Mouse (Mus musculus): ENCODE data around the gene Pgam5. TPM values are rescaled to one million over a fixed set of nuclear protein-coding genes. Genes with fewer than 3 reads are reported as not detected.

The Pgam5 gene
- 83.6 and 86.2 TPM in 2 replicates for polyA plus RNA-seq (2014; fragmentation: Nextera tagmentation; extraction: Ambion mirVana)

- Histone ChIP-seq H3K4me2 (ENCODE audit: low read depth, low read length) (peak within 1 kb of the TSS; percentile 54), H3K4me3 (ENCODE audit: low read depth, low read length) (peak within 1 kb of the TSS; percentile 95), H3K4me1 (ENCODE audit: control insufficient read depth, insufficient read depth, low read length) (no peaks in the 10 kb centered on the region), H3K9ac (replicated peaks; ENCODE audit: low read length) (peak within 1 kb of the TSS; percentile 90), H3K27ac (replicated peaks; ENCODE audit: low read depth, low read length) (peak within 1 kb of the TSS; percentile 35; the same call in 1 of the 2 replicates), H3K36me3 (replicated peaks; ENCODE audit: control insufficient read depth, insufficient read depth, low read depth, low read length) (peaks cover 6% of the 10 kb centered on the region), H3K27me3 (ENCODE audit: control insufficient read depth, insufficient read depth, low read length) (no peaks in the 10 kb centered on the region), H3K9me3 (replicated peaks; ENCODE audit: control insufficient read depth, low read length) (no peaks in the 10 kb centered on the region)
- ATAC-seq (replicated peaks; ENCODE audit: insufficient number of reproducible peaks, low FRiP score, low TSS enrichment, low read depth) (peak; percentile 85), DNase-seq (ENCODE audit: low spot score) (peak; percentile 93)
- under 1% methylated on average over 65 of the region's 66 CpGs for WGBS
Observed at GRCm38 (mm10) chr5:110269141-110270101, at the start of gene Pgam5. Gene Pgam5 (minus strand): TSS chr5:110269913.

- no peaks in the 10 kb centered on the region for H3K27me3 ChIP-seq (ENCODE audit: control insufficient read depth, insufficient read depth, low read length)
- H3K9me3 ChIP-seq (replicated peaks; ENCODE audit: control insufficient read depth, low read length), result no peaks in the 10 kb centered on the region
- DNase-seq (ENCODE audit: low spot score) (no peak), ATAC-seq (replicated peaks; ENCODE audit: insufficient number of reproducible peaks, low FRiP score, low TSS enrichment, low read depth) (no peak)
- H3K4me3 ChIP-seq (ENCODE audit: low read depth, low read length), result no peak overlapping the region
- WGBS, result 87% methylated on average over 3 of the region's 3 CpGs
- H3K9ac ChIP-seq (replicated peaks; ENCODE audit: low read length), result no peak overlapping the region
- no peaks in the 10 kb centered on the region for H3K4me1 ChIP-seq (ENCODE audit: control insufficient read depth, insufficient read depth, low read length)
- H3K36me3 ChIP-seq (replicated peaks; ENCODE audit: control insufficient read depth, insufficient read depth, low read depth, low read length), result peaks cover 2% of the 10 kb centered on the region
- H3K27ac ChIP-seq (replicated peaks; ENCODE audit: low read depth, low read length), result no peak overlapping the region
- no peak overlapping the region for H3K4me2 ChIP-seq (ENCODE audit: low read depth, low read length)
Observed at GRCm38 (mm10) chr5:110313127-110313526, 43.4 kb upstream of the Pgam5 start.

GRCm38 (mm10) chr5:110308861-110309260 lies 39.1 kb upstream of the Pgam5 start:
- WGBS, result 94% methylated on average over 7 of the region's 7 CpGs
- no peaks in the 10 kb centered on the region for H3K9me3 ChIP-seq (replicated peaks; ENCODE audit: control insufficient read depth, low read length)
- ATAC-seq (replicated peaks; ENCODE audit: insufficient number of reproducible peaks, low FRiP score, low TSS enrichment, low read depth) (no peak), DNase-seq (ENCODE audit: low spot score) (no peak)
- H3K4me1 ChIP-seq (ENCODE audit: control insufficient read depth, insufficient read depth, low read length), result no peaks in the 10 kb centered on the region
- no peaks in the 10 kb centered on the region for H3K27me3 ChIP-seq (ENCODE audit: control insufficient read depth, insufficient read depth, low read length)
- H3K36me3 ChIP-seq (replicated peaks; ENCODE audit: control insufficient read depth, insufficient read depth, low read depth, low read length), result peaks cover 7% of the 10 kb centered on the region
- no peak overlapping the region for H3K4me2 ChIP-seq (ENCODE audit: low read depth, low read length)
- H3K27ac ChIP-seq (replicated peaks; ENCODE audit: low read depth, low read length), result no peak overlapping the region
- no peak overlapping the region for H3K9ac ChIP-seq (replicated peaks; ENCODE audit: low read length)
- H3K4me3 ChIP-seq (ENCODE audit: low read depth, low read length), result no peak overlapping the region

- DNase-seq (ENCODE audit: low spot score) (no peak), ATAC-seq (replicated peaks; ENCODE audit: insufficient number of reproducible peaks, low FRiP score, low TSS enrichment, low read depth) (no peak)
- H3K27ac ChIP-seq (replicated peaks; ENCODE audit: low read depth, low read length), result no peak overlapping the region
- no peak overlapping the region for H3K4me3 ChIP-seq (ENCODE audit: low read depth, low read length)
- H3K36me3 ChIP-seq (replicated peaks; ENCODE audit: control insufficient read depth, insufficient read depth, low read depth, low read length), result peaks cover 4% of the 10 kb centered on the region
- no peaks in the 10 kb centered on the region for H3K9me3 ChIP-seq (replicated peaks; ENCODE audit: control insufficient read depth, low read length)
- H3K27me3 ChIP-seq (ENCODE audit: control insufficient read depth, insufficient read depth, low read length), result no peaks in the 10 kb centered on the region
- H3K9ac ChIP-seq (replicated peaks; ENCODE audit: low read length), result no peak overlapping the region
- H3K4me1 ChIP-seq (ENCODE audit: control insufficient read depth, insufficient read depth, low read length), result no peaks in the 10 kb centered on the region
- 96% methylated on average over 2 of the region's 2 CpGs for WGBS
- no peak overlapping the region for H3K4me2 ChIP-seq (ENCODE audit: low read depth, low read length)
Observed at GRCm38 (mm10) chr5:110300591-110300990, 30.9 kb upstream of the Pgam5 start.

GRCm38 (mm10) chr5:110296637-110297036 lies 26.9 kb upstream of the Pgam5 start:
- H3K36me3 ChIP-seq (replicated peaks; ENCODE audit: control insufficient read depth, insufficient read depth, low read depth, low read length), result no peaks in the 10 kb centered on the region; the same call in none of the 2 replicates
- H3K4me3 ChIP-seq (ENCODE audit: low read depth, low read length), result no peak overlapping the region
- DNase-seq (ENCODE audit: low spot score) (no peak), ATAC-seq (replicated peaks; ENCODE audit: insufficient number of reproducible peaks, low FRiP score, low TSS enrichment, low read depth) (no peak)
- H3K9me3 ChIP-seq (replicated peaks; ENCODE audit: control insufficient read depth, low read length), result no peaks in the 10 kb centered on the region
- H3K27me3 ChIP-seq (ENCODE audit: control insufficient read depth, insufficient read depth, low read length), result no peaks in the 10 kb centered on the region
- no peaks in the 10 kb centered on the region for H3K4me1 ChIP-seq (ENCODE audit: control insufficient read depth, insufficient read depth, low read length)
- no peak overlapping the region for H3K9ac ChIP-seq (replicated peaks; ENCODE audit: low read length)
- no peak overlapping the region for H3K4me2 ChIP-seq (ENCODE audit: low read depth, low read length)
- no peak overlapping the region for H3K27ac ChIP-seq (replicated peaks; ENCODE audit: low read depth, low read length)
- 86% methylated on average over 1 of the region's 1 CpGs for WGBS

- no peaks in the 10 kb centered on the region; the same call in 1 of the 2 replicates for H3K36me3 ChIP-seq (replicated peaks; ENCODE audit: control insufficient read depth, insufficient read depth, low read depth, low read length)
- no peak for ATAC-seq (replicated peaks; ENCODE audit: insufficient number of reproducible peaks, low FRiP score, low TSS enrichment, low read depth)
- H3K4me3 ChIP-seq (ENCODE audit: low read depth, low read length), result no peak overlapping the region
- H3K9me3 ChIP-seq (replicated peaks; ENCODE audit: control insufficient read depth, low read length), result no peaks in the 10 kb centered on the region
- DNase-seq (ENCODE audit: low spot score), result no peak
- H3K4me2 ChIP-seq (ENCODE audit: low read depth, low read length), result no peak overlapping the region
- no peaks in the 10 kb centered on the region for H3K27me3 ChIP-seq (ENCODE audit: control insufficient read depth, insufficient read depth, low read length)
- no peak overlapping the region for H3K9ac ChIP-seq (replicated peaks; ENCODE audit: low read length)
- H3K27ac ChIP-seq (replicated peaks; ENCODE audit: low read depth, low read length), result no peak overlapping the region
- H3K4me1 ChIP-seq (ENCODE audit: control insufficient read depth, insufficient read depth, low read length), result no peaks in the 10 kb centered on the region
- WGBS, result 100% methylated on average over 1 of the region's 1 CpGs
Observed at GRCm38 (mm10) chr5:110291649-110292048, 21.9 kb upstream of the Pgam5 start.

GRCm38 (mm10) chr5:110287084-110287475 lies 17.4 kb upstream of the Pgam5 start:
- H3K9ac ChIP-seq (replicated peaks; ENCODE audit: low read length), result peak overlapping the region; percentile 85

More at GRCm38 (mm10) chr5:110287084-110287475, 17.4 kb upstream of the Pgam5 start:
- Histone ChIP-seq H3K4me3 (ENCODE audit: low read depth, low read length) (peak overlapping the region; percentile 66), H3K9me3 (replicated peaks; ENCODE audit: control insufficient read depth, low read length) (no peaks in the 10 kb centered on the region), H3K36me3 (replicated peaks; ENCODE audit: control insufficient read depth, insufficient read depth, low read depth, low read length) (no peaks in the 10 kb centered on the region; the same call in 1 of the 2 replicates), H3K27ac (replicated peaks; ENCODE audit: low read depth, low read length) (no peak overlapping the region), H3K4me2 (ENCODE audit: low read depth, low read length) (peak overlapping the region; percentile 90), H3K27me3 (ENCODE audit: control insufficient read depth, insufficient read depth, low read length) (peaks cover 8% of the 10 kb centered on the region; the same call in 1 of the 2 replicates), H3K4me1 (ENCODE audit: control insufficient read depth, insufficient read depth, low read length) (no peaks in the 10 kb centered on the region)
- DNase-seq (ENCODE audit: low spot score), result no peak
- ATAC-seq (replicated peaks; ENCODE audit: insufficient number of reproducible peaks, low FRiP score, low TSS enrichment, low read depth), result no peak
- WGBS, result 71% methylated on average over 2 of the region's 2 CpGs
